Mouse (Mus musculus) MEL (cell line): Measurements from ENCODE around the gene Atpif1.

Experiments used
- CTCF ChIP-seq, 3 experiments: IDR thresholded peaks in 2 of 3; conservative IDR thresholded peaks in 1 of 3; 2 replicates each; pipeline ENCODE4 v1.5.1; 2011 to 2012; ENCODE audit warnings: low read length in 3 of 3, low read depth in 2 of 3, mild to moderate bottlenecking in 2 of 3, improper control_type of control experiment in 1 of 3, inconsistent platforms in 1 of 3, mixed read lengths in 1 of 3, moderate library complexity in 1 of 3; ENCODE audit not compliant: control insufficient read depth in 1 of 3, insufficient read depth in 1 of 3, poor library complexity in 1 of 3, severe bottlenecking in 1 of 3
- E2F4 ChIP-seq: IDR thresholded peaks from 2 replicates; pipeline ENCODE4 v1.6.1; 2011; ENCODE audit warnings: low read depth, low read length, improper control_type of control experiment, borderline replicate concordance
- ELF1 ChIP-seq: IDR thresholded peaks from 2 replicates; pipeline ENCODE4 v1.6.1; 2014; ENCODE audit warnings: low read depth, mild to moderate bottlenecking, inconsistent platforms, low read length, improper control_type of control experiment, moderate library complexity
- EP300 ChIP-seq, 2 experiments: IDR thresholded peaks; 2 replicates each; pipeline ENCODE4 v1.6.1; 2011; ENCODE audit warnings: improper control_type of control experiment in 2 of 2, low read length in 2 of 2, low read depth in 1 of 2, mild to moderate bottlenecking in 1 of 2
- JUND ChIP-seq: IDR thresholded peaks from 2 replicates; pipeline ENCODE4 v1.6.1; 2011; ENCODE audit warnings: low read depth, mild to moderate bottlenecking, improper control_type of control experiment, low read length
- MEF2A ChIP-seq: IDR thresholded peaks from 2 replicates; pipeline ENCODE4 v1.6.1; 2014; ENCODE audit warnings: low read depth, mild to moderate bottlenecking, inconsistent platforms, low read length, improper control_type of control experiment; ENCODE audit not compliant: poor library complexity, insufficient replicate concordance, severe bottlenecking; ENCODE audit errors: extremely low read depth
- MXI1 ChIP-seq: IDR thresholded peaks from 2 replicates; pipeline ENCODE4 v1.6.1; 2011; ENCODE audit warnings: mild to moderate bottlenecking, low read depth, low read length, improper control_type of control experiment
- NELFE ChIP-seq: IDR thresholded peaks from 2 replicates; pipeline ENCODE4 v1.6.1; 2011; ENCODE audit warnings: low read depth, low read length, improper control_type of control experiment
- POLR2A ChIP-seq, 2 experiments: IDR thresholded peaks; 2 replicates each; pipeline ENCODE4 v1.6.1; 2011 to 2012; ENCODE audit warnings: low read length in 2 of 2, mild to moderate bottlenecking in 2 of 2, control low read depth in 1 of 2, improper control_type of control experiment in 1 of 2, low read depth in 1 of 2, moderate library complexity in 1 of 2; ENCODE audit not compliant: control insufficient read depth in 1 of 2, insufficient read depth in 1 of 2, poor library complexity in 1 of 2

DNA sequence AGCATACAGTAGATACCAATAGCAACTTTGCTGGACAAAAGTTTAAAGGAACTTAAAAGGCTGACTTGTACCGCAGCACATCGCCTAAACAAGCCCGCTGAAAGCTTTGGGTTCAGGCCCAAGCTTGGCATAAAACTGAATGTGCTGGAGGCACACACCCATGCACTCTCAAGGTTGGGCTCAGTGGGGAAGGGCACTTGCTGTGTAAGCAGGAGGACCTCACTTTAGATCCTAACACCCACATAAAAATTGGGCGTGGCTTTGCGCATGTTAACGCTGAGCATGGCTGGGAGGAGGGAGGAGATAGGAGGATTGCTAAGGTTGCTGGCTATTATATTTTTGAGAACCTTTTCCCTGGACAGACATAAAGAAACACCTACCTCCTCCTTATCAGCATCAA is 8.7 kb downstream of the Atpif1 start:
- TF ChIP-seq E2F4: no peak
- no peak for TF ChIP-seq MEF2A
- TF ChIP-seq JUND: no peak
- TF ChIP-seq POLR2A (IDR thresholded peaks at IDR 0.05; ENCODE audit: control insufficient read depth in 1 of 2, insufficient read depth in 1 of 2, low read depth in 1 of 2, low read length in 2 of 2, poor library complexity in 1 of 2): no peak
- no peak for TF ChIP-seq CTCF (IDR thresholded peaks at IDR 0.05 in 2 of 3, conservative IDR thresholded peaks at IDR 0.05 in 1 of 3; ENCODE audit: control insufficient read depth in 1 of 3, insufficient read depth in 1 of 3, low read depth in 2 of 3, low read length in 3 of 3, poor library complexity in 1 of 3, severe bottlenecking in 1 of 3)
- TF ChIP-seq ELF1: no peak
- no peak for TF ChIP-seq EP300 (IDR thresholded peaks at IDR 0.05; ENCODE audit: low read depth in 1 of 2, low read length in 2 of 2)
- TF ChIP-seq NELFE: no peak
- no peak for TF ChIP-seq MXI1
